Mouse (Mus musculus) heart, postnatal 14 days (tissue): ENCODE data around the gene Prkaca. TPM values are rescaled to one million over a fixed set of nuclear protein-coding genes. Genes with fewer than 3 reads are reported as not detected.

Experiments
- DNase-seq, 2 experiments: peaks; one replicate each; pipeline ENCODE4 v3.0.0; 2021 to 2022
- intact Hi-C: fragments of 180-260 bp; cut with DNase I; formaldehyde crosslinking; loops from one replicate; pipeline ENCODE4 v1.15.1; 2025
- microRNA-seq, 2 experiments: library from miRNA; unstranded; fragments of <30 nt; microRNA quantifications; one replicate each; pipeline ENCODE4 v1.2.0; 2021 to 2022
- total RNA-seq, 2 experiments: library from RNA; stranded (reverse); gene quantifications; 2 replicates each; pipeline ENCODE4 v1.2.3; 2021

Prkaca gene
- total RNA-seq, 2 experiments from 2014 or later, result 386 to 395 TPM

DNA sequence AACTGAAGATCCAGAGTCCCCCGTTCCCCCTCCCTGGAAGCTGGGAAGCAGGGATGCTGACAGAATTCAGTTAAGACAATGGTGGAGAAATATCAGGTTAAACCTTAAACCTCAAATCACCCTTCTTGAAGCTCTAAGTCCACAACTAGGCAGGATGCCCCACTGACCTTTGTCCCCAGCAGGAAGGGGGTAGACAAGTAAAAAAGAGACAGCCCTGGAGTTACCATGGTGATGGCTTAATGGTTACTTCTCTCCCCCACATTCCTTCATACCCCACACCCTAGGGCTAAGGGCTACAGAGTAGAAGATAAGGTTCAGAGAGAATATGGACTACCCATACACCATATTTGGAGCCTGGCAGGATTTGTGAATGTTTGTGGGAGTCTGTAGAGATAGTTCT, 50.8 kb downstream of the Prkaca start:
- intact Hi-C loops, result no loop called here
- no peak for DNase-seq

DNA sequence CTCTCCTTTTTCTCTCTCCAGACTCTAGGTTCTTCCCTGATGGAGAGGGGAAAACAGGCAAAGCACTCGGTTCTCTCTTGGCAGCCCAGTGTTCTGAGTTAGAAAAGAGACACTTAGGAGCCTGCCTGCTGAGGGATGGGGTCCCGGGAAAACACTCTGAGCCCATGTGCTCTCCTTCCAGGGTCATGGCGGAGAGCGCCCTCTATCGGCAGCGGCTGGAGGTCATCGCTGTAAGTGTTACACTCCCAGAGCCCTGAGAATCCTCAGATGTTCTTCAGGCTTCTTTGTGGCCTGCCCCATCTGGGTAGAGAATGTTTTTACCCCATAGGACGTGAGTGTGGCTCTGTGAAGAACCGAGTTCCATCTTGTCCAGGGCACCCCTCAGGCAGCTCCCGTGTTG, 51.4 kb downstream of the Prkaca start:
- intact Hi-C loops, result no loop called here
- peak; percentile 59 to 73 for DNase-seq

DNA sequence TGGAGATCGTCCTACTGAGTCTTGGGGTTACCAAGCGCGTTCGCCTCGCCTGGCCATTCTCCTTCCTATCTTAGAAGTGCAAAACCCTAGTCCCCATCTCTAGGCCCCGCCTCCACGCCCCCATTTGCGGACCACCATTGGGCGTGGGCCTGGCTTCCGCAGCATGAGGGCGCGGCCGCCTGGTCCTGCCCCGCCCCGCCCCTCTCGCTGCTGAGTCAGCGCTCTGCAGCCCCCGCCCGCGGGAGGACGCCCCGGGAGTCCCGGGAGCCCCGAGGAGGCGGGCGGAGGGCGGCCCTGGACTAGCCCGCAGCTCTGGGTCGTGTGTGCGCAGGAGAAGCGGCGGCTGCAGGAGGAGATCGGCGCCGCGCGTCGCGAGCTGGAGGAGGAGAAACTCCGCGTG, 53.1 kb downstream of the Prkaca start:
- intact Hi-C loops, result no loop called here
- DNase-seq, result peak; percentile 61 to 66

DNA sequence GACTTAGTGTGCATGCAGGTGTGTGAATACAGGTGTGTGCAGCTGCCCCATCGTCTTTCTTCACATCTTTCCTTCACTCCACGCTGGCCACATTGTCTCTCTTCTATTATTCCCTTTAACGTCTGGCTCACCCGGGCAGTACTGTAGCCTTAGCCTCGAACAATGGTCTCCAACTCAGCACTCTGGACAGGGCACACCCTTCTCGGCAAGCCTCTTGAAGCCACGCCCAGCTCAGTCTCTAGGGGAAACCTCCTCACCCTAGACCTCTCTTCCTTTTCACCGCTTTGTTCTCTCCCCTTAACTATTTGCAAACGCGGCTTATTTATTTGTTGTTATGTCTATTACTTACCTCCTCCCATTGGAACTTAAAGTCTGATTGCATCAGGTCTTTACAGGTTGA, 54.7 kb downstream of the Prkaca start:
- no peak for DNase-seq
- intact Hi-C loops, result no loop called here

DNA sequence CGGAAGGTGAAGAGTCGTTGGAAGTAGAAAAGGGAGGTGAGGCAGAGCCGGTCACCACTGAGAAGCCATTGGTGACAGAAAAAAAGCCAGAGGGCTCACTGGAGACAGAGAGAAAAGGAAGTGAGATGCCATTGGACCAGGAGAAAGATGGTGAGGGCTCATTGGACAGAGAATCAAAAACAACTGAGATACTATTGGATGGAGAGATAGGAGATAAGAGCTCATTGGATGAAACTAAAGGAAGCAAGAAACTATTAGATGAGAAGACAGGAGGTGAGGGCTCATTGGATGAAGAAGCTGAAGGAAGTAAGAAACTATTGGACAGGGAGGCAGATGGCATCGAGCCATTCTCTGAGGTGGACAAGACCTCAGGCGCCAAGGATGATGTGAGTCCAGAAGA, 56.5 kb downstream of the Prkaca start:
- no peak for DNase-seq
- intact Hi-C loops, result no loop called here

DNA sequence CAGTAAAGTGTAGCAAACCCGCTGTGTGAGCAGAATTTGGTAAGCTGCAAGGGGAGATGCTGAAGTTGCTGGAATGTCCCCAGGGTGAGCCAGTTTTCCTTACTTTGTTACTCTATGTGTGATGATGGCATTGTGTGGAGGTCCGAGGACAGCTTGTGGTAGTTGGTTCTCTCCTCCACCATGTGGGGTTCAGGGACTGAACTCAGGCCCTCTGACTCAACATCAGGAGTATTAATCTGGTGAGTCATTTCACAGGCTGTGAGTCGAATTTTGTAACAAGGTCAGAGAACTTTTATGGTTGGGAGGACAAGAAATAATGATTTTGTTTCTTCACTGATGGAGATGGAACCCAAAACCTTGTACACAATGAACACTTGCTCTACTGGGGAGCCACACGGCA, 60.0 kb downstream of the Prkaca start:
- intact Hi-C loops, result no loop called here
- DNase-seq, result no peak

DNA sequence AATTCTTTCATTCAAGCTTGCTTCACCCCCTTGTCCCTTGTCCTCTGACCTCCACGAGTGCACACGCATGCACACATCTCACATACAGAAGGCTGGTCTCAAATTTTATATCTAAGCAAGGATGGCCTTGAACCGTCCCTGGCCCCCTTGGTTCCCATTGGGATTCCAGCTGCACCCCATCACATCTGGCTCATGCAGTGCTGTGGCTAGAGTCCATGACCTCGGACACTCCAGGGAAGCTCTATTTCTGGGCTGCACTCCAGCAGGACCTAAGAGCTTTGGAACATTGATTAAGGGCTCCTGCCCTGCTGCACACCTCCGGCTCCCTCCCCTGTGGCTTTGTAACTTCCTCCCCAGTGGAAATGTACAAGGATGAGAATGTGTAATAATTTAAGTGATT, 65.2 kb downstream of the Prkaca start:
- peak; percentile 53 to 68 for DNase-seq
- intact Hi-C loops, result loop anchor here (5.0 kb wide), 1 partner anchor 319 kb away; no protein-coding TSS in a partner anchor

DNA sequence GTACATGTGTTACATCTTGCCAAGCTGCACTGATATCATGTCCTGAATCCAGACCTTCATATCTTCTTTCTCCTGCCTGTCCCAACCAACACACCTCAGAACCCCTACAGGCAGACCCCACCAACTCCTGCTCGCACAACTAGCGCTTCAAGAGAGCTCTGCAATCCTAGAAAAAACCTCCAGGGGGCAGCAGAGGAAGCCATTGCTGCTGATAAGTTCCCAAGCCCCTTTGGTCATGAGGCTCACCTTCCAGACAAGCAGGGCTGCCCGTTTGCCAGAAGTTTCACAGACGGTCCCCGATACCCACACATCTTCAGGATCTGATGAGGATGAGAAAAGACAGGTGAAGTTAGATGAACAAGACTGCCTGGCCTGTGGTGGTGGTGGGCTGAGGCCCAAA, 66.3 kb downstream of the Prkaca start:
- peak; percentile 76 to 85 for DNase-seq
- intact Hi-C loops, result loop anchor here (1.0 to 5.0 kb wide), 2 partner anchors 246 to 318 kb away; no protein-coding TSS in a partner anchor

DNA sequence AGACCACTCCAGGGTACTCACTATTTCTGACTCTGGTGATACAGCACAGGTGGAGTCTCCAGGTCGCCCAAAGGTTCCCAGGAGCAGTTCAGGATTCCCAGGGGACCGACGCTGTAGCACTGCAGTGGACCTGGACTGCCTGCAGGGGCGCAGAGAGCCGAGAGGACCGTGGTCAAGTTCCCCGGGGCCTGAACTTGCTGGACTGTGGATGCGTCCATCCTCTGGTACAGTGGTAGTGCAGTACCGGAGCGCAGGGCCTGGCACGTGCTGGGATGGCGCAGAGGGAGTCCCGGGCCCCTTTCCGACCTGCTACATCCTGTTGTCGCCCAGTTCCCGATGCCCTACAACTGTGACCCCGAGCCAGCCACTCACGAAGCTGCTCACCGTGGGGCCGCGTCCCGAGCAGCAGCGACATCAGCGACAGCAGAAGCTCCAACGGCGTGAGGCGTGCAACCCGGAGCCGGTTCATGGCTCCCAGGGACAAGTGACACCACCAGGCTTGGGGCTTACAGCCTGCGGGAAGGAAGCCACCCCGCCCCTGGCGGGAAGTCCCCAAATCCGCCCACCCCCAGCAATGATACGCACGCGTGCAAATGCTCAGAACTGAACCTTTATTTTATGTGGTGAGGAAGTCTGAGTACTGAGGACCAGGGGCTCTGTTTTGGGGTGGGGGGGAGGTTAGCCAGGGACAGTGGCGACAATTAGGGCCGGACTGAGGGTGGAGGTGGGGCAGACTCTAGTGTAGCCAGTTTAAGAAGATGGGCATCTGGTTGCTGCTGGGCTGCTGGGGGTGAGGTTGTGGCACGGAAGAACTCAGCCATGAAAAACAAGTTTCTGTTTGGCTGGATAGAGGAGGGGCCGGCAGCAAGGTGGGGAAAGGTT, 69.5 kb downstream of the Prkaca start, which contains the start of gene Il27ra:
Il27ra (minus strand) TSS at position 524 of the 882 bp plus-strand sequence.
- peak; percentile 79 to 81 for DNase-seq
- intact Hi-C loops, result loop anchor here (5.0 kb wide), 1 partner anchor 65 kb away; no protein-coding TSS in a partner anchor

DNA sequence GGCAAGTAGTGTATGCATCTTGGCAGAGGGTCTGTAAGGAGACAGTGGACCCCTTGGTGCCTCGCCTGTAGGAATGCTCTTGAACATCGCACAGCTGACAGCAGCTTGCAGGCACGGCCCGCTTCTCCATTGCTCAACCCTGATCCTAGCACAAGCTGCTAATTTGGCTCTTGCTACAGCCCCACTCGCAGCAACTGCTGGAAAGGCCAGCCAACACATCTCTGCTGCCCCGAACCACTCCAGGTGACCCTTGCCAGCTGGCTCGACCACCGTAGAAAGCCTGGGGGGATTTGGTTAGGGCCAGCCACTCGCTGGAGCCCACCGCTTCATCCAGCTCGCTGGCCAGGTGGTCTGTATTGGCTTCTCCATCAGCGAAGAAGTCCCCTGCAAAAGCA, 70.2 kb downstream of the Prkaca start:
- intact Hi-C loops, result loop anchor here (5.0 kb wide), 1 partner anchor 64 kb away; no protein-coding TSS in a partner anchor
- DNase-seq, result peak; percentile 47 to 51

DNA sequence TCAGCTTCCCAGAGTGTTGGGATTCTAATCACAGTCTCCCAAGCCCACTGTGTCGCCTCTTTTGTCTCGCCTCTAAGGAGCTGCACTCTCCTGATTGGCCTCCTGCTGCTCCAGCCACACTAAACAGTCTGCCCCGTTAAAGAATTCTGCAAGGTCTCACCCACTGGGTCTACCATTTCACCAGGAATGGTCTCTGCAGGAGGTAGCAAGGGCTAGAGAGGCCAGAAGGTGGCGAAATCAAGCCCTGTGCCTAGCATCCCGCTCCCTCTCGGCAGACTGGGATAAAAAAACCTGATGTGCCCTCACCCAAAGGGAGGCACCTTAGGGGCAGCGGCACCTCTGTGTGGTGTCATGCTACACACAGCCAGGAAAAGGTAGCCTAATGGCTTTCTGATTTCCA, 71.3 kb downstream of the Prkaca start:
- intact Hi-C loops, result loop anchor here (5.0 kb wide), 1 partner anchor 63 kb away; no protein-coding TSS in a partner anchor
- DNase-seq, result no peak

DNA sequence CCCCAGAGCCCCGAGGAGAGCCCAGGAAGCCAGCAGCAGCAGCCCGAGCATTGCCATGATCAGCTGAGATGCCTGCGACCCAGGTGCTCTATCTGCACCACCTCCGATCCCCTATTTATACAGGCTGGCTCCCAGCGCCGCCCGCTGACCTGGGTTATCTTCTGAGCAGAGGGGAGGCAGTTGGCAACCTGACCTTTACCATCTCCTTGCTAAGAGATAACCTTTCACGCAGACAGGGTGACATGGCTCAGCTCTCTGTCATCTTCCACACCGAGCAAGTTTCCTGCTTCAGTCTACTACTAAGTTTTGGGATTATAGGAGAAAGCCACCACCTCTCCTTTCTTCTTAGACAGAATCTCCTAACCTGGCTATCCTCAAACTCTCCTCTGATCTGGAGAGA, 72.1 kb downstream of the Prkaca start, which contains the start of gene Rln3:
Rln3 (minus strand) TSS at position 101 of the 400 bp plus-strand sequence.
- no peak for DNase-seq
- intact Hi-C loops, result loop anchor here (5.0 kb wide), 1 partner anchor 62 kb away; no protein-coding TSS in a partner anchor

Small RNA genes lying within 50 kb of the gene (microRNA-seq; reads per million reads assigned to microRNA genes)
- 0 reads per million in 2 experiments for gene Gm44330
- 0 reads per million in 2 experiments for gene Gm44450
- gene Mir1199, result 3.4 to 6.5 reads per million in 2 experiments
- gene Mir8111, result 6.0 to 6.2 reads per million in 2 experiments

Other genes starting within 250 kb of the Prkaca start
- 10 to 100 TPM; 56.7 to 59.2 TPM for gene Adgre5, start 231.7 kb upstream of the Prkaca start, total RNA-seq
- gene Adgrl1, start 72.9 kb upstream of the Prkaca start, total RNA-seq, result 10 to 100 TPM; 21.1 to 21.6 TPM
- under 1 TPM; 0.22 to 0.91 TPM for gene Gm10644, start 17.8 kb upstream of the Prkaca start, total RNA-seq
- gene Asf1b, start 17.5 kb upstream of the Prkaca start, total RNA-seq, result 1 to 10 TPM; 2.8 to 4.4 TPM
- gene Samd1, start 24.7 kb downstream of the Prkaca start, total RNA-seq, result 10 to 100 TPM; 28.4 to 32.3 TPM
- under 1 TPM; 0.33 to 0.80 TPM for gene 1700067K01Rik, start 28.5 kb downstream of the Prkaca start, total RNA-seq
- 1 to 10 TPM; 1.8 to 2.3 TPM for gene 2210011C24Rik, start 39.2 kb downstream of the Prkaca start, total RNA-seq
- under 1 TPM; 0.26 to 0.27 TPM for gene Palm3, start 48.5 kb downstream of the Prkaca start, total RNA-seq
- 1 to 10 TPM; 4.2 to 5.8 TPM for gene Il27ra, start 69.6 kb downstream of the Prkaca start, total RNA-seq
- not detected for gene Rln3, start 72.0 kb downstream of the Prkaca start, total RNA-seq
- gene Gm10643, start 92.1 kb downstream of the Prkaca start, total RNA-seq, result 1 to 10 TPM; 2.6 to 3.3 TPM
- gene Rfx1, start 93.8 kb downstream of the Prkaca start, total RNA-seq, result 10 to 100 TPM; 12.2 to 12.7 TPM
- gene Dcaf15, start 131.8 kb downstream of the Prkaca start, total RNA-seq, result 1 to 10 TPM; 9.7 to 9.8 TPM
- gene Podnl1, start 153.0 kb downstream of the Prkaca start, total RNA-seq, result under 1 TPM in 1 of 2 experiments, not detected in 1; 0.12 TPM
- 10 to 100 TPM; 12.8 to 13.5 TPM for gene Cc2d1a, start 174.9 kb downstream of the Prkaca start, total RNA-seq
- under 1 TPM; 0.33 to 0.37 TPM for gene 4930432K21Rik, start 175.0 kb downstream of the Prkaca start, total RNA-seq
- 1 to 10 TPM; 1.8 to 2.0 TPM for gene Nanos3, start 212.2 kb downstream of the Prkaca start, total RNA-seq